In the genomic region with DNA sequence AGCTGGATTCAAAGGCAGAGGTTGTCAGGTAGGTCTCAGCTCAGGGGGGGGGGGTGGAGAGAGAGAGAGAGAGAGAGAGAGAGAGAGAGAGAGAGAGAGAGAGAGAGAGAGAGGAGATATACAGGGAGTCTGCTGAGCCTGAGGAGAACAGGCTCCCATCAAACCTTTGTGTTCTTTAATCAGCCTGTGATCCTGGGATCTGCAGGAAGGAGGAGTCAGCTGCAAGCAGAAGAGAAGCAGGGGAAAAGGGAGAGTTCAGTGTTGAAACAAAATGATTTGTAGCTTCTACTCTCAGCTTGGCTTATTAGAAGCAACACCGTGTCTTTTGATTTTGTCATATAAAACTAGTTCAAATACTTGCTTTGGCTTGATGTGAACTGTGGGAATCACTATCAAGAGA, we compare ENCODE assay signal across 10 mouse cellular contexts. TPM values are rescaled to one million over a fixed set of nuclear protein-coding genes. Genes with fewer than 3 reads are reported as not detected.
DNase-seq lines count a peak whose midpoint lies in the region; ATAC-seq lines count a peak whose summit lies in the region.
"Had no signal": no experiment of that assay in that cellular context is flagged by ENCODE, and none has a peak within 500 bp of the region (broad histone marks: within the 10 kb centered on the region; RNA-seq: fewer than 3 reads in every experiment).

Gpr149 (minus strand) TSS at position 168 of the 400 bp plus-strand sequence.

- intact Hi-C loops in left cerebral cortex, postnatal 36 days (cut with DNase I), result no loop called here

- H3K9me3 ChIP-seq in lung, embryonic 15.5 days, result no peaks in the 10 kb centered on the region
- no peaks in the 10 kb centered on the region for H3K9me3 ChIP-seq in forebrain, embryonic 11.5 days (ENCODE audit: control insufficient read depth, low read length)
- no peaks in the 10 kb centered on the region for H3K9me3 ChIP-seq in limb, embryonic 10.5 days (replicated peaks)
- no peaks in the 10 kb centered on the region for H3K9me3 ChIP-seq in neural tube, embryonic 15.5 days (replicated peaks)

- H3K4me1 ChIP-seq in lung, embryonic 15.5 days, result no peaks in the 10 kb centered on the region
- no peaks in the 10 kb centered on the region; the same call in 1 of the 2 replicates for H3K4me1 ChIP-seq in forebrain, embryonic 11.5 days (replicated peaks; ENCODE audit: control insufficient read depth, insufficient read depth, low read length)
- H3K4me1 ChIP-seq in limb, embryonic 10.5 days, result peaks cover 7% of the 10 kb centered on the region
- H3K4me1 ChIP-seq in neural tube, embryonic 15.5 days, result peaks cover 11% of the 10 kb centered on the region

- peak within 1 kb of the TSS; percentile 57 for H3K4me2 ChIP-seq in lung, embryonic 15.5 days
- peak within 1 kb of the TSS; percentile 89 for H3K4me2 ChIP-seq in forebrain, embryonic 11.5 days (ENCODE audit: low read depth, low read length, severe bottlenecking)
- H3K4me2 ChIP-seq in neural tube, embryonic 15.5 days, result peak within 1 kb of the TSS; percentile 83

- no peak within 1 kb of the TSS for H3K9ac ChIP-seq in lung, embryonic 15.5 days
- peak within 1 kb of the TSS; percentile 37; the same call in 1 of the 2 replicates for H3K9ac ChIP-seq in forebrain, embryonic 11.5 days (ENCODE audit: low read length)
- H3K9ac ChIP-seq in neural tube, embryonic 15.5 days (replicated peaks), result peak within 1 kb of the TSS; percentile 58; the same call in 1 of the 2 replicates
- H3K9ac ChIP-seq: liver, embryonic 14.5 days had no signal

- H3K27me3 ChIP-seq in lung, embryonic 15.5 days, result peaks cover 11% of the 10 kb centered on the region
- 0 out of 2 replicates have a peak, but pooled peaks cover 2% of the 10 kb centered on the region for H3K27me3 ChIP-seq in forebrain, embryonic 11.5 days (ENCODE audit: control insufficient read depth, insufficient read depth, low read length)
- H3K27me3 ChIP-seq in limb, embryonic 10.5 days (ENCODE audit: low read depth, poor library complexity, severe bottlenecking), result peaks cover 28% of the 10 kb centered on the region
- no peaks in the 10 kb centered on the region for H3K27me3 ChIP-seq in neural tube, embryonic 15.5 days (replicated peaks)

- no peak within 1 kb of the TSS for H3K27ac ChIP-seq in lung, embryonic 15.5 days
- no peak within 1 kb of the TSS for H3K27ac ChIP-seq in forebrain, embryonic 11.5 days (ENCODE audit: low read depth, low read length)
- no peak within 1 kb of the TSS for H3K27ac ChIP-seq in limb, embryonic 10.5 days
- H3K27ac ChIP-seq in neural tube, embryonic 15.5 days (replicated peaks), result no peak within 1 kb of the TSS
- H3K27ac ChIP-seq: liver, embryonic 14.5 days had no signal

- H3K36me3 ChIP-seq in lung, embryonic 15.5 days, result no peaks in the 10 kb centered on the region
- H3K36me3 ChIP-seq in forebrain, embryonic 11.5 days (ENCODE audit: control insufficient read depth, insufficient read depth, low read length), result no peaks in the 10 kb centered on the region
- H3K36me3 ChIP-seq in limb, embryonic 10.5 days, result no peaks in the 10 kb centered on the region
- no peaks in the 10 kb centered on the region for H3K36me3 ChIP-seq in neural tube, embryonic 15.5 days

- WGBS in lung, embryonic 15.5 days, result 61% methylated on average over 1 of the region's 1 CpGs
- WGBS in forebrain, embryonic 11.5 days, result 100% methylated on average over 1 of the region's 1 CpGs
- 61% methylated on average over 1 of the region's 1 CpGs for WGBS in limb, embryonic 10.5 days
- whole genome bisulfite sequencing in neural tube, embryonic 15.5 days, result 38% methylated on average over 1 of the region's 1 CpGs

- no peak for ATAC-seq in lung, embryonic 15.5 days (ENCODE audit: borderline replicate concordance, extremely low read depth, low FRiP score, low TSS enrichment)
- no peak for ATAC-seq in forebrain, embryonic 11.5 days (replicated peaks; ENCODE audit: low FRiP score)
- ATAC-seq in neural tube, embryonic 15.5 days (ENCODE audit: low FRiP score), result no peak

- peak within 1 kb of the TSS; percentile 14; the same call in 1 of the 2 replicates for H3K4me3 ChIP-seq in lung, embryonic 15.5 days
- peak within 1 kb of the TSS; percentile 43 for H3K4me3 ChIP-seq in forebrain, embryonic 11.5 days (ENCODE audit: low read depth, low read length)
- peak within 1 kb of the TSS; percentile 52 for H3K4me3 ChIP-seq in limb, embryonic 10.5 days
- peak within 1 kb of the TSS; percentile 50 for H3K4me3 ChIP-seq in neural tube, embryonic 15.5 days (replicated peaks)

- no peak for DNase-seq in lung, postnatal 4 days
- DNase-seq in forebrain, embryonic 11.5 days (ENCODE audit: low spot score), result no peak
- no peak for DNase-seq in limb, embryonic 10.5 days (ENCODE audit: low spot score)
- no peak for DNase-seq in adrenal gland, postnatal 36 days
- DNase-seq in left cerebral cortex, postnatal 36 days (ENCODE audit: low spot score in 2 of 2), result no peak
- no peak for DNase-seq in adrenal gland, adult (ENCODE audit: inconsistent age in 2 of 2, low spot score in 1 of 2)
- DNase-seq: gastrocnemius, postnatal 10 days had no signal

RNA-seq across cellular contexts. Expression of gene Gpr149, which starts in this region (rescaled TPM):
- not detected in 2 replicates for polyA plus RNA-seq in lung, embryonic 15.5 days (2015; fragmentation: Nextera tagmentation; extraction: Ambion mirVana)
- polyA plus RNA-seq in forebrain, embryonic 11.5 days (2014; fragmentation: Nextera tagmentation; extraction: Ambion mirVana), result 0.12 and 0.27 TPM in 2 replicates
- polyA plus RNA-seq in limb, embryonic 10.5 days (2016; fragmentation: Nextera tagmentation; extraction: Ambion mirVana), result not detected in 2 replicates
- 4.8 and 5.3 TPM in 2 replicates for polyA plus RNA-seq in neural tube, embryonic 15.5 days (2015; fragmentation: Nextera tagmentation; extraction: Ambion mirVana)
- not detected for total RNA-seq in adrenal gland, postnatal 36 days (2021)
- 1 to 10 TPM in 1 of 2 experiments, under 1 TPM in 1; 0.62 to 3.4 TPM for total RNA-seq in left cerebral cortex, postnatal 36 days (2021)
- polyA plus RNA-seq: liver, embryonic 14.5 days had no signal
